Mouse (Mus musculus) heart, postnatal 25 days (tissue): Measurements from ENCODE around the gene Hypk. TPM values are rescaled to one million over a fixed set of nuclear protein-coding genes. Genes with fewer than 3 reads are reported as not detected.
"Not testable (repeated sequence)": the region's sequence is repeated elsewhere in the genome, so short reads cannot be mapped to it uniquely, and the experiment has no call there.

Experiments
- DNase-seq: peaks from one replicate; pipeline ENCODE4 v3.0.0; 2022; ENCODE audit warnings: low spot score
- intact Hi-C: fragments of 180-260 bp; cut with DNase I; formaldehyde crosslinking; loops from one replicate; pipeline ENCODE4 v1.15.1; 2025
- total RNA-seq, 2 experiments: library from RNA; stranded (reverse); gene quantifications; 2 replicates each; pipeline ENCODE4 v1.2.3; 2021

Hypk gene
- total RNA-seq, 2 experiments from 2014 or later, result 22.8 to 23.1 TPM

- no peak for DNase-seq
- intact Hi-C loops, result loop anchor here (10.0 kb wide), 1 partner anchor 928 kb away; no protein-coding TSS in a partner anchor
These were observed 6.6 kb upstream of the Hypk start for GRCm38 (mm10) chr2:121446506-121446905.

- no peak for DNase-seq
- intact Hi-C loops, result loop anchor here (10.0 kb wide), 1 partner anchor 928 kb away; no protein-coding TSS in a partner anchor
These were observed 6.1 kb upstream of the Hypk start for GRCm38 (mm10) chr2:121447006-121447405.

- intact Hi-C loops, result loop anchor here (2.0 to 10.0 kb wide), 2 partner anchors 59 to 927 kb away; partner anchors contain the start of genes Mfap1a and Wdr76
- DNase-seq, result no peak
These were observed 5.0 kb upstream of the Hypk start for GRCm38 (mm10) chr2:121448136-121448535.

- intact Hi-C loops, result loop anchor here (1.0 to 10.0 kb wide), 3 partner anchors 25 to 926 kb away; partner anchors contain the start of genes Mfap1a, Mfap1b and Wdr76
- DNase-seq, result peak; percentile 100
These were observed 4.2 kb upstream of the Hypk start, which contains the start of gene Serf2 for GRCm38 (mm10) chr2:121448739-121449535. TSS of gene Serf2 (plus strand) at chr2:121449195.

GRCm38 (mm10) chr2:121449545-121450011, 3.5 kb upstream of the Hypk start:
- no peak for DNase-seq
- intact Hi-C loops, result loop anchor here (1.0 to 10.0 kb wide), 3 partner anchors 25 to 925 kb away; partner anchors contain the start of genes Mfap1a, Mfap1b and Wdr76

- no peak for DNase-seq
- intact Hi-C loops, result no loop called here
These were observed 3.0 kb upstream of the Hypk start for GRCm38 (mm10) chr2:121450093-121450492.

- DNase-seq, result no peak
- intact Hi-C loops, result no loop called here
These were observed 729 bp upstream of the Hypk start for GRCm38 (mm10) chr2:121452361-121452760.

GRCm38 (mm10) chr2:121453917-121454316, 827 bp downstream of the Hypk start:
- intact Hi-C loops, result no loop called here
- DNase-seq, result no peak

GRCm38 (mm10) chr2:121455534-121455933, 2.4 kb downstream of the Hypk start:
- no peak for DNase-seq
- intact Hi-C loops, result no loop called here

GRCm38 (mm10) chr2:121456692-121457642, 3.9 kb downstream of the Hypk start, which contains the start of gene Serinc4:
TSS of gene Serinc4 (minus strand) at chr2:121456781.
- intact Hi-C loops, result no loop called here
- peak; percentile 74 for DNase-seq

GRCm38 (mm10) chr2:121460071-121460470, 7.0 kb downstream of the Hypk start:
- intact Hi-C loops, result no loop called here
- DNase-seq, result no peak

GRCm38 (mm10) chr2:121468982-121469381, 15.9 kb downstream of the Hypk start:
- DNase-seq, intact Hi-C loops: not testable (repeated sequence)

- not testable (repeated sequence) for DNase-seq
These were observed 19.7 kb downstream of the Hypk start for GRCm38 (mm10) chr2:121472783-121473182.

GRCm38 (mm10) chr2:121473301-121474179, 20.4 kb downstream of the Hypk start, which contains the start of gene Mfap1b:
TSS of gene Mfap1b (minus strand) at chr2:121474067.
- peak; percentile 62 for DNase-seq

More at GRCm38 (mm10) chr2:121472783-121473182, 19.7 kb downstream of the Hypk start:
- intact Hi-C loops, result not testable (repeated sequence)

GRCm38 (mm10) chr2:121474180-121474535, 21.1 kb downstream of the Hypk start:
- intact Hi-C loops, result loop anchor here (1.0 kb wide), 2 partner anchors 25 to 33 kb away; partner anchors contain the start of gene Serf2
- DNase-seq, result no peak

More at GRCm38 (mm10) chr2:121473301-121474179, 20.4 kb downstream of the Hypk start, which contains the start of gene Mfap1b:
- intact Hi-C loops, result loop anchor here (1.0 kb wide), 2 partner anchors 24 to 34 kb away; partner anchors contain the start of gene Serf2

GRCm38 (mm10) chr2:121475306-121475705, 22.2 kb downstream of the Hypk start:
- DNase-seq, result not testable (repeated sequence)

GRCm38 (mm10) chr2:121477491-121478266, 24.6 kb downstream of the Hypk start:
- no peak for DNase-seq
- intact Hi-C loops, result no loop called here

More at GRCm38 (mm10) chr2:121475306-121475705, 22.2 kb downstream of the Hypk start:
- intact Hi-C loops, result not testable (repeated sequence)

- intact Hi-C loops, result no loop called here
- DNase-seq, result no peak
These were observed 27.4 kb downstream of the Hypk start for GRCm38 (mm10) chr2:121480498-121480897.
